Mouse (Mus musculus) hindbrain, embryonic 16.5 days (tissue): ENCODE measurements at regions not wholly inside any gene's neighbourhood (a gene's known extent, or its start where the extent isn't known, plus 50 kb on each side); places are given as distances from the start of the nearest gene placed in this dataset.

Source experiments
- ATAC-seq: fragments of 200-750 bp; cut with Nextera tagmentation; 2 replicates; pipeline ENCODE4 v1.8.0; 2017; ENCODE audit warnings: moderate TSS enrichment, moderate library complexity
- H3K27ac ChIP-seq: fragments of 300-500 bp; sonication (generic); 2 replicates; pipeline ENCODE4 v1.5.1; 2014; ENCODE audit warnings: low read depth, mild to moderate bottlenecking, control low read depth, low read length, moderate library complexity
- H3K27me3 ChIP-seq: fragments of 300-500 bp; sonication (generic); replicated peaks from 2 replicates; pipeline ENCODE4 v1.6.1; 2014; ENCODE audit warnings: low read length; ENCODE audit not compliant: control insufficient read depth, insufficient read depth
- H3K36me3 ChIP-seq: fragments of 300-500 bp; sonication (generic); 2 replicates; pipeline ENCODE4 v1.6.1; 2014; ENCODE audit warnings: mild to moderate bottlenecking, low read length, moderate library complexity, mixed read lengths; ENCODE audit not compliant: control insufficient read depth, insufficient read depth
- H3K4me1 ChIP-seq: fragments of 300-500 bp; sonication (generic); 2 replicates; pipeline ENCODE4 v1.6.1; 2014; ENCODE audit warnings: low read depth, low read length; ENCODE audit not compliant: control insufficient read depth, insufficient read depth
- H3K4me2 ChIP-seq: fragments of 300-500 bp; sonication (generic); 2 replicates; pipeline ENCODE4 v1.6.1; 2014; ENCODE audit warnings: mild to moderate bottlenecking, low read length, control low read depth, moderate library complexity
- H3K4me3 ChIP-seq: fragments of 300-500 bp; sonication (generic); 2 replicates; pipeline ENCODE4 v1.5.1; 2014; ENCODE audit warnings: mild to moderate bottlenecking, low read length, control low read depth, moderate library complexity
- H3K9ac ChIP-seq: fragments of 300-500 bp; sonication (generic); 2 replicates; pipeline ENCODE4 v1.6.1; 2014; ENCODE audit warnings: low read depth, mild to moderate bottlenecking, control low read depth, low read length, moderate library complexity
- H3K9me3 ChIP-seq: fragments of 300-500 bp; sonication (generic); 2 replicates; pipeline ENCODE4 v1.6.1; 2014; ENCODE audit warnings: mild to moderate bottlenecking, low read length, moderate library complexity; ENCODE audit not compliant: control insufficient read depth
- WGBS: fragments of 180-500 bp; shearing (Covaris S2); extraction: QIAGEN DNeasy Blood & Tissue Kit; methylation state at CpG from one replicate; pipeline ENCODE4 v1.1.7; 2014; 5-methylcytosine and 5-hydroxymethylcytosine counted together

DNA sequence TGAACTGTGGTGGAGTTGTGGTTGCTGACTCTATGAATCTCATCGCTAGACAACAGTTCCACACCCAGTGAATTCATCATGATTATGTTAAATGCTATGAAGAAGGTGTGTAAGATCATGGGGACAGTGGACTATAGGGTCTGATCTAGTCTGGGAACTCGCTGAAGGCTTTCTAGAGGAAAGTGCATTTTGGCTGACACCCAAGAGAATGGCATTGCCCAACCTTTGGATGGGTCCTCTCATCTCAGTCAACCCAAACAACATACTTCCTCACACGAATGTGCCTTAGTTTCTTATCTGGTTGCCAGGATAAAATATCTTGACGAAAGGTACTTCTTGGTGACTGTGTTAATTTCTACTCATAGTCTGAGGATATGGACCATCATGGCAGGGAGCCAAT is 112.9 kb upstream of the Ado start:
- Histone ChIP-seq H3K9ac (no peak overlapping the region), H3K27ac (no peak overlapping the region), H3K4me1 (no peaks in the 10 kb centered on the region), H3K36me3 (no peaks in the 10 kb centered on the region), H3K4me2 (no peak overlapping the region), H3K4me3 (no peak overlapping the region), H3K9me3 (no peaks in the 10 kb centered on the region), H3K27me3 (no peaks in the 10 kb centered on the region)
- 86% methylated on average over 4 of the region's 4 CpGs for WGBS
- ATAC-seq, result no peak

DNA sequence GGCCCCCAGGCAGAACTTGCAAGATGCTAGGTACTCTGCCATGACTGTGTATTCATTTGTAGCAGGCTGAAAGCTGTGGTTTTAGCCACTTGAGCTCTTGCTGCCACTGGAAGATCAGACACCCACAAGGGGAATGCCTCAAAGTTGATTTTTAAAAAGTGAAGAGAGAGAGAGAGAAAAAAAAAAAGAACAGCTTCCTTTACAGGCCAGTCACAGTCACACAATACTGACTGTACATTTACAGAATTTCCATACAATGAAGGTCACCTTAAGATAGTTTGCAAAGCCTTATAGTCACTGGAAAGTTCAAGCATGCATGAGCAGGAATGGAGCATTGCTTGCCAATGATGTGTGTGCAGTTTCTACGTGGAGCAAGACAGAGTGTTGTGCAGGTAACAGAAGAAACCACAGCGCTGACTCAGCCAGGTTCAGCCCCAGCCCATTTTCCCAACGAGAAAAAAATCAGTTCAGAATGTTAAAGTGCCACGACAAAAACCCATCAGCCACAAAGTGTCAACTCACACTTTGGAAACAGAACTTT is 109.3 kb upstream of the Ado start:
- Histone ChIP-seq H3K9ac (no peak overlapping the region), H3K4me3 (no peak overlapping the region), H3K4me1 (no peaks in the 10 kb centered on the region), H3K27ac (no peak overlapping the region), H3K36me3 (no peaks in the 10 kb centered on the region), H3K27me3 (no peaks in the 10 kb centered on the region), H3K9me3 (no peaks in the 10 kb centered on the region), H3K4me2 (no peak overlapping the region)
- no peak for ATAC-seq
- 80% methylated on average over 4 of the region's 4 CpGs for WGBS

GRCm38 (mm10) chr10:67657305-67657704 is 108.5 kb upstream of the Ado start:
- 82% methylated on average over 2 of the region's 2 CpGs for WGBS
- no peak overlapping the region for H3K4me3 ChIP-seq
- H3K9me3 ChIP-seq, result no peaks in the 10 kb centered on the region
- H3K4me2 ChIP-seq, result no peak overlapping the region
- H3K27ac ChIP-seq, result no peak overlapping the region
- H3K36me3 ChIP-seq, result no peaks in the 10 kb centered on the region
- H3K27me3 ChIP-seq, result no peaks in the 10 kb centered on the region
- H3K4me1 ChIP-seq, result no peaks in the 10 kb centered on the region
- no peak overlapping the region for H3K9ac ChIP-seq
- ATAC-seq, result no peak

DNA sequence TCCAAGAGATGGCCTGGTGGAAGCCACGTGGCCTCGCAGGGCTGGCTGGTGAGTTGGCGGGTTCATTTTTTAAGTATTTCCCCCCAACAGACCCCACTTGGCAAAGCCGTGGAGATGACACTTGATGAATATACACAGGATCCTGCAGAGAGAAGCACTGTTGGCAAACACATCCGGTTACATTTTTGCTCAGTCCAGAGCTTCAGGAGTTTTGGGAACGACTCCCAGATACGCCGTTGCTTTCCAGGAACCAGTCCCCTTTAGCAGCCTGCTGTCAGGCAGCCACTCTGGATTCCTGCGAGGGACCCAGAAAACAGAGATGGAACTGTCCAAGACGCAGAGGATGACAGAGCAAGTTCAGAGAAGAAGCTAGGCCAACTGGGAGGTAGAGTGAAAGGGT is 105.8 kb upstream of the Ado start:
- Histone ChIP-seq H3K27me3 (no peaks in the 10 kb centered on the region), H3K4me1 (no peaks in the 10 kb centered on the region), H3K4me3 (no peak overlapping the region), H3K4me2 (no peak overlapping the region), H3K9me3 (no peaks in the 10 kb centered on the region), H3K27ac (no peak overlapping the region), H3K36me3 (no peaks in the 10 kb centered on the region), H3K9ac (no peak overlapping the region)
- 83% methylated on average over 10 of the region's 10 CpGs for WGBS
- ATAC-seq, result no peak

DNA sequence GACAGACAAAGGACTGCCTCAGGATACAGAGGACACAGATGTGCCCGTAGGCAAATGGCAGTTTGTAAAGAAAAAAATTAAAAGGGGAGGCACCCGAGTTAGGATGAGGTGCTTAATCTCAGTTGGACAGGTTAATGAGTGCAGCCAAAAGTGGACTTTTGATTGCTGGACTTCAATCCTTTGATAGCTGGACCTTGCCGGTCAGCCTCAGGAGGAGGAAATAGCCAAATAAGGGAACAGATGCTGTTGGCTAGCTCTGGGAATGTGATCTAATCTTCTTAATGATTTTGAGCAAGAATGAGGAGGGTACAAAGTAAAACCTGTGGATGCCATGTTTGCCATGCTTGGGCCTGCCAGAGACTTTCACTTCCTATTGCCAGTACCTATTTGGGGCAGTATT is 103.5 kb upstream of the Ado start:
- Histone ChIP-seq H3K27ac (no peak overlapping the region), H3K27me3 (no peaks in the 10 kb centered on the region), H3K9me3 (no peaks in the 10 kb centered on the region), H3K4me1 (peaks cover 7% of the 10 kb centered on the region; the same call in 1 of the 2 replicates), H3K4me3 (no peak overlapping the region), H3K4me2 (no peak overlapping the region), H3K36me3 (no peaks in the 10 kb centered on the region), H3K9ac (no peak overlapping the region)
- no peak for ATAC-seq
- WGBS, result 74% methylated on average over 3 of the region's 3 CpGs

DNA sequence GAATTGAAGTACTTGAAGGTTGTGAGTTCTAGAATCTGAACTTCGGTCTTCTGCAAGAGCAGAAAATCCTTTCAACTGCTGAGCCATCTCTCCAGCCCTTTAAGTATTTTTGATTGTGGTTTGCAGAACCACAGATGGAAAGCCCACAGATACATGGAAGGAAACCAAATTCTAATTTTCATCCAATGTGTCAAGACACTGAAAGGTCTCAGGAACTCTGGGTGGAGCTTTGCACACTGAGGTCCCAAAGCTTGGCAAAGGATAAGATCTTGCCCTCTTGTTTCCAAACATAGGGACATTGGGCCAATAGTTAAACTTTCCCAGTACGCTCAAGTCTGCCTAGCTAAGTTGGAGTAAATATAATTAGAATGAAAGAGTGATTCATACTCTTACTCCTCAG is 102.6 kb upstream of the Ado start:
- H3K36me3 ChIP-seq, result no peaks in the 10 kb centered on the region
- no peaks in the 10 kb centered on the region for H3K27me3 ChIP-seq
- ATAC-seq, result no peak
- H3K9ac ChIP-seq, result no peak overlapping the region
- no peak overlapping the region for H3K27ac ChIP-seq
- peaks cover 15% of the 10 kb centered on the region for H3K4me1 ChIP-seq
- no peaks in the 10 kb centered on the region for H3K9me3 ChIP-seq
- H3K4me2 ChIP-seq, result no peak overlapping the region
- 94% methylated on average over 2 of the region's 2 CpGs for WGBS
- H3K4me3 ChIP-seq, result no peak overlapping the region

DNA sequence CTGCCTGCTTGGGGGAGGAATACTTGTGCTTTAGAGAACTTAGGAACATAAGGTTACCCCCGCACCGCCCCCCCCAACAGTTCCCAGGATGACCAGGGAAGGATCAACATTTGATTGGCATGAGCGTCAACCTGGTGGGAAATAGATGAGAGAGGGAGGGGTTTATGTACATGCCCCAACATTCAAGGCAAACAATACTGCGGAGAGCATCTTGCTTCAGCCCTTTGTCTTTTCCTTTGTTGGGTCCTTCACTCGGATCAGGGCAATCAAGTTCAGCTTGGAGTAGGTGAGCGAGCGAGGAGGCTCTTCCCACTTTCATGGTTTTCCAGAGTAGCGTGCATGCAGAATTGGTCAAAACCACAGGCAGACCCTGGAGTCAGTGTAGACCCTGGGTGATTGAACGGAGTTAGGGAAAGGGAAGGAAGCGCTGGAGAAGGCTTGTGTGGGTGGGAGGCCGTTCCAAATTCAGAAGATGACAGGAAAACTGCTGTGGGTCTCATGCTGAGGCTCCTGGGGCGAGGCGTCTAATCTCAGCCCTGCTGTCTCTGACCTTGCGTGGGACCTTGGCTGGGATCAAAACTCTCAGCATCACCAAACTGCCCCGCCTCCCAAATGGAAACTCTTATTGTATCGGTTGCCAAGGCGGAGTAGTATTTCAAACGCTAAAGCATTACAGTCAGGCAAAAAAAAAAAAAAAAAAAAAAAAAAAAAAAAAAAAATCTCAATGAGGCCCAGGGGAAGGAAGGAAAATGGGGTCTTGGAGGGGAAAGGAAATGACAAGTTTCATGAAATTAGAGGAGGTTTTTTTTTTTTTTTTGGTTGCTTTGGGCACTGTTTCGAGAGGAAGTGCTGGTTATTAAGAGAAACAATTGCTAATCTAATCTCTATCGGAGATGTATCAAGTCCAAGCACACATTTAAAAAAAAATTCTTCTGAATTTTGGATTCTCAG is 99.3 kb upstream of the Ado start:
- peak; percentile 35; the same call in 1 of the 2 replicates for ATAC-seq
- no peak overlapping the region for H3K27ac ChIP-seq
- WGBS, result 25% methylated on average over 20 of the region's 20 CpGs
- H3K27me3 ChIP-seq, result no peaks in the 10 kb centered on the region
- peak overlapping the region; percentile 37; the same call in 1 of the 2 replicates for H3K9ac ChIP-seq
- H3K4me2 ChIP-seq, result peak overlapping the region; percentile 53
- no peaks in the 10 kb centered on the region for H3K36me3 ChIP-seq
- H3K9me3 ChIP-seq, result no peaks in the 10 kb centered on the region
- H3K4me1 ChIP-seq, result peaks cover 19% of the 10 kb centered on the region
- H3K4me3 ChIP-seq, result peak overlapping the region; percentile 28

- peak; percentile 80 for ATAC-seq
- Histone ChIP-seq H3K27me3 (no peaks in the 10 kb centered on the region), H3K27ac (no peak overlapping the region), H3K9ac (no peak overlapping the region; the same call in 1 of the 2 replicates), H3K4me1 (peaks cover 19% of the 10 kb centered on the region), H3K36me3 (no peaks in the 10 kb centered on the region), H3K9me3 (no peaks in the 10 kb centered on the region), H3K4me3 (peak overlapping the region; percentile 28), H3K4me2 (peak overlapping the region; percentile 53)
- 5% methylated on average over 14 of the region's 14 CpGs for WGBS
These were observed 98.2 kb upstream of the Ado start for GRCm38 (mm10) chr10:67646659-67647559.

GRCm38 (mm10) chr10:67645821-67646220 is 97.1 kb upstream of the Ado start:
- H3K27me3 ChIP-seq, result no peaks in the 10 kb centered on the region
- no peak overlapping the region for H3K9ac ChIP-seq
- H3K9me3 ChIP-seq, result no peaks in the 10 kb centered on the region
- peaks cover 19% of the 10 kb centered on the region for H3K4me1 ChIP-seq
- H3K4me2 ChIP-seq, result no peak overlapping the region
- no peak overlapping the region for H3K27ac ChIP-seq
- H3K4me3 ChIP-seq, result no peak overlapping the region
- H3K36me3 ChIP-seq, result no peaks in the 10 kb centered on the region
- ATAC-seq, result no peak
- 34% methylated on average over 3 of the region's 3 CpGs for WGBS
